Mouse (Mus musculus) hindbrain, embryonic 11.5 days (tissue): ENCODE measurements around the gene Mrgpre. TPM values are rescaled to one million over a fixed set of nuclear protein-coding genes. Genes with fewer than 3 reads are reported as not detected.

Source experiments
- ATAC-seq: fragments of 200-750 bp; cut with Nextera tagmentation; 2 replicates; pipeline ENCODE4 v1.8.0; 2017; ENCODE audit warnings: mild to moderate bottlenecking, moderate TSS enrichment, moderate library complexity; ENCODE audit not compliant: low FRiP score
- DNase-seq: peaks from one replicate; pipeline ENCODE4 v3.0.0-alpha.2; 2015; ENCODE audit warnings: low spot score
- H3K27ac ChIP-seq: fragments of 300-500 bp; sonication (generic); 2 replicates; pipeline ENCODE4 v1.5.1; 2014; ENCODE audit warnings: mild to moderate bottlenecking, low read depth, low read length
- H3K27me3 ChIP-seq: fragments of 300-500 bp; sonication (generic); 2 replicates; pipeline ENCODE4 v1.6.1; 2014; ENCODE audit warnings: mild to moderate bottlenecking, low read length, moderate library complexity, mixed read lengths; ENCODE audit not compliant: control insufficient read depth, insufficient read depth
- H3K36me3 ChIP-seq: fragments of 300-500 bp; sonication (generic); 2 replicates; pipeline ENCODE4 v1.6.1; 2014; ENCODE audit warnings: mild to moderate bottlenecking, low read length, moderate library complexity, mixed read lengths; ENCODE audit not compliant: control insufficient read depth, insufficient read depth
- H3K4me1 ChIP-seq: fragments of 300-500 bp; sonication (generic); replicated peaks from 2 replicates; pipeline ENCODE4 v1.6.1; 2014; ENCODE audit warnings: low read length, mixed read lengths; ENCODE audit not compliant: control insufficient read depth, insufficient read depth
- H3K4me2 ChIP-seq: fragments of 300-500 bp; sonication (generic); replicated peaks from 2 replicates; pipeline ENCODE4 v1.6.1; 2014; ENCODE audit warnings: mild to moderate bottlenecking, low read depth, low read length
- H3K4me3 ChIP-seq: fragments of 300-500 bp; sonication (generic); 2 replicates; pipeline ENCODE4 v1.5.1; 2014; ENCODE audit warnings: low read depth, low read length
- H3K9ac ChIP-seq: fragments of 300-500 bp; sonication (generic); 2 replicates; pipeline ENCODE4 v1.6.1; 2014; ENCODE audit warnings: low read depth, low read length
- H3K9me3 ChIP-seq: fragments of 300-500 bp; sonication (generic); 2 replicates; pipeline ENCODE4 v1.6.1; 2016; ENCODE audit warnings: low read length; ENCODE audit not compliant: control insufficient read depth
- WGBS: fragments of 180-500 bp; shearing (Covaris S2); extraction: QIAGEN DNeasy Blood & Tissue Kit; methylation state at CpG from one replicate; pipeline ENCODE4 v1.1.7; 2014; 5-methylcytosine and 5-hydroxymethylcytosine counted together
- polyA plus RNA-seq: library from polyadenylated mRNA; unstranded; fragments of >200 nt; fragmentation: Nextera tagmentation; extraction: Ambion mirVana; gene quantifications from 2 replicates; pipeline ENCODE4 v1.2.1, GENCODE M21; 2014

Mrgpre gene
- polyA plus RNA-seq, 1 experiment from 2014 or later, result 3.0 TPM

DNA sequence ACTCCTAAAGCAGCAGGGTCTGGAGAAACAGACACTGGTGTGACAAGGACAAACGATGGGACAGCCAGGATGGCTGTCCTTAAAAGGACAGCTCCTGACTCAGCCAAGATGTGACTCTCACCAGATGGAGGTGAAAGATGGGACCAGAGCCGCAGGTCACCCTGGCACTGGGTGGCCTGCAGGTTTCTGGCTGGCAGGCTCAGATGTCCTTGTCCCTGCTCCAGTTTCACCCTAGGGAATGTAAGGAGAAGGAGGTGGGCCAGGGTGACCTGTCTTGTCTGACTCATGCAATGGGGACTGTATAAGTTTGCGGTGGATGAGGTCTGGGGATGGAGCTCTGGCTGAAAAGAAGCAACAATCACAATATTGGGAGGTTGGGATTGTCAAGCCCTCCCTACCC lies 31.7 kb downstream of the Mrgpre start:
- Histone ChIP-seq H3K4me3 (no peak overlapping the region), H3K4me2 (no peak overlapping the region), H3K9me3 (no peaks in the 10 kb centered on the region), H3K4me1 (peaks cover 4% of the 10 kb centered on the region), H3K27ac (no peak overlapping the region), H3K27me3 (peaks cover 9% of the 10 kb centered on the region), H3K36me3 (no peaks in the 10 kb centered on the region), H3K9ac (no peak overlapping the region)
- WGBS, result 71% methylated on average over 3 of the region's 3 CpGs
- no peak for ATAC-seq
- no peak for DNase-seq

- Histone ChIP-seq H3K27me3 (peaks cover 8% of the 10 kb centered on the region), H3K4me1 (peaks cover 1% of the 10 kb centered on the region), H3K36me3 (no peaks in the 10 kb centered on the region), H3K9ac (no peak overlapping the region), H3K4me3 (no peak overlapping the region), H3K27ac (no peak overlapping the region), H3K4me2 (no peak overlapping the region), H3K9me3 (no peaks in the 10 kb centered on the region)
- WGBS, result 72% methylated on average over 4 of the region's 4 CpGs
- DNase-seq, result no peak
- no peak for ATAC-seq
Observed at GRCm38 (mm10) chr7:143752056-143752455, 32.2 kb downstream of the Mrgpre start.

DNA sequence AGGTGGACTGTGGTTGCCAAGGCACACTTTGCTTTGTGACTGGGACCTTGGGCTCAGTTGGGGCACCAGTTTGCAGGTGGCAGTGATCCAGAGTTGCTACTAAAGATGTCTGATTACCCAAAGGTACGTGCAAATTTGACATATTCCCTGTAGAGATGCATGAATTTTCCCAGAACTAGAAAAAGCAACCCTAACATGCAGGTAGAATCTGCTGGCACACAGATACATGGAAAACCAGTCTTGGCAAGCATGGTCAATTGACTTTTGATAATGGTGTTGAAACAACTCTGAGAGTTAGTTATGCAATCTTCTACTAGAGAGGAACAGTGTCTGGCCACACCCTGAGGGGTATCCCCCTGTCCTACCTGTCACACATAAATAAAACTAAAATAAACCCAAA lies 32.9 kb downstream of the Mrgpre start:
- H3K4me3 ChIP-seq, result no peak overlapping the region
- DNase-seq, result no peak
- H3K9ac ChIP-seq, result no peak overlapping the region
- ATAC-seq, result no peak
- 81% methylated on average over 1 of the region's 1 CpGs for WGBS
- no peaks in the 10 kb centered on the region; the same call in 1 of the 2 replicates for H3K4me1 ChIP-seq
- no peak overlapping the region for H3K4me2 ChIP-seq
- H3K9me3 ChIP-seq, result no peaks in the 10 kb centered on the region
- no peak overlapping the region for H3K27ac ChIP-seq
- H3K27me3 ChIP-seq, result peaks cover 8% of the 10 kb centered on the region
- H3K36me3 ChIP-seq, result no peaks in the 10 kb centered on the region

DNA sequence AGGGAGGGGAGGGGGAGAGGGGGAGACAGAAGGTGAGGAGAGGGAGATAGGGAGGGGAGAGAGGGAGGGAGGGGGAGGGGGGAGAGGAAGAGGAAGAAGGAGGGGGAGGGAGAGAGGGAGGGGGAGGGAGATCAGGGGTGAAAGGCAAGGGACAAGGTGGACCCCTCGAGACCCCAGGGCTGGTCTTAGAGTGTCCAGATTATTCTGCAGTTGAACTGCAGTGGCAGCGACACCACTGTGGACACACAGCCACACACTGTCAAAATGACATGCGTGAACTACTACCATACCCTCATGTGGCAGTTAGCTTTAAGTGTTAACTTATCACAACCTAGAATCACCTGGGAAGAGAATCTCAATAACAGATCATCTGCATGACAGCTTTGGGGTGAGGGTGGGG lies 35.3 kb downstream of the Mrgpre start:
- Histone ChIP-seq H3K4me3 (no peak overlapping the region), H3K36me3 (no peaks in the 10 kb centered on the region), H3K27me3 (no peaks in the 10 kb centered on the region), H3K4me2 (no peak overlapping the region), H3K27ac (no peak overlapping the region), H3K9me3 (no peaks in the 10 kb centered on the region), H3K9ac (no peak overlapping the region), H3K4me1 (no peaks in the 10 kb centered on the region)
- ATAC-seq, result no peak
- 79% methylated on average over 3 of the region's 3 CpGs for WGBS
- DNase-seq, result no peak

DNA sequence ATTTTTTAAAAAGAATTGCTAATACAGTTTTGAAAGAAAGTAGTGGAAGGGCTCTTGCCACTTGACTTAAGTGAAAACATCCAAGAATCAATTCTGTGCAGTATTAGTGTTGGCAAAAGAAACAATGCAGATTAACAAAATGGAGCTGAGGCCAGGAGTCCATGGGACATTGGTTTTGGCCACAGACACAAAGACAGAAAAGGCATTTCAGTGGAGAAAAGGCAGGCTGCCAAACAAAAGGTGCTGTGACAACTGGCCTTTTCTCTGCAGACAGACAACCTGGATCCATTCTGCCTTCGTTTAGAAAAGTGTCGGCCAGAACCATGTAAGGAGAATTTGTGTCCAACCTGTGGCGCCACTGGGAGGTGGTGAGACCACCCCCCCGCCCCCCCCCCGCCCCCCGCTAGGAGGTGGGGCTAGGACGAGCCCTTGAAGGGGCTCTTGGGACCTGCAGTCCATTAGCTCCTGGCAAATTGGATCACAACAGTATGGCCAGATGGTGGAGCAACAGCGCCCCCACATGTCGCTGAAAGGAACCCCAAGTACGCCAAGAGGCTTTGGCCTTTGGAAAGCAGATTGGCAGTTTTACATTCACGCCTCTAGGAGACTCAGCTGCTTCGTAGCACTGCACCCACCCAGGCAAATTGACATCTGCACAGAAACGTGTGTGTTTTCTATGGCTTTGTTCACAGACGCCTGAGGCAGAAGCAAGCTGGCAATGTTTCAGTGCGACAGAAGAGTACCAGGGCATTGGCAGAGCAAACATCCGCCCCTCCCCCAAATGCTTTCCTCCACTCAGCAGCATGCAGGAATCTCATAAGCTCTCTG lies 36.0 kb downstream of the Mrgpre start:
- peak overlapping the region; percentile 12; the same call in 1 of the 2 replicates for H3K4me3 ChIP-seq
- no peaks in the 10 kb centered on the region for H3K36me3 ChIP-seq
- peak; percentile 94 for DNase-seq
- no peaks in the 10 kb centered on the region for H3K9me3 ChIP-seq
- no peaks in the 10 kb centered on the region for H3K27me3 ChIP-seq
- WGBS, result 5% methylated on average over 16 of the region's 16 CpGs
- no peaks in the 10 kb centered on the region for H3K4me1 ChIP-seq
- no peak overlapping the region for H3K27ac ChIP-seq
- H3K4me2 ChIP-seq, result peak overlapping the region; percentile 25
- ATAC-seq, result peak; percentile 86
- 0 out of 2 replicates have a peak overlapping the region, but pooled peaks have one; percentile 19 for H3K9ac ChIP-seq

DNA sequence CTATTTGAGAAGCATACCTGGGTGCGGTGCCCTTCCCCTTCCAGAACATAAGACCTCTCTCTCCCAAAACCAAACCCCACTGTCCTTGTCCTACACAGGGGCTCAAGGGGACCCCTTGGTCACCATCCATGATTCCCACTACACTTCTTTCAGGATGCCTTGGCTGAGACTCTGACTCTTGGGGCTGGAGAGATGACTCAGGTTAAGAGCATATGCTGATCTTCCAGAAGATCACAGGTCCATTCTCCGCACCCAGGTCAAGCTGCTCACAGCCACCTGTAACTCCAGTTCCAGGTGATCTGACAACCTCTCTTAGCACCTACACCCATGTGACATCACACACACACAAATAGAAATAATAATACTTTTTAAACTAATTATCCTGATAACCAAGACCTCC lies 43.6 kb downstream of the Mrgpre start:
- no peak for DNase-seq
- Histone ChIP-seq H3K27me3 (no peaks in the 10 kb centered on the region), H3K9ac (peak overlapping the region; percentile 71; the same call in 1 of the 2 replicates), H3K27ac (no peak overlapping the region), H3K36me3 (no peaks in the 10 kb centered on the region), H3K4me2 (peak overlapping the region; percentile 58), H3K4me3 (peak overlapping the region; percentile 41), H3K4me1 (peaks cover 5% of the 10 kb centered on the region; the same call in 1 of the 2 replicates), H3K9me3 (no peaks in the 10 kb centered on the region)
- ATAC-seq, result 0 out of 2 replicates have a peak, but pooled peaks have one; percentile 12
- 26% methylated on average over 2 of the region's 2 CpGs for WGBS

DNA sequence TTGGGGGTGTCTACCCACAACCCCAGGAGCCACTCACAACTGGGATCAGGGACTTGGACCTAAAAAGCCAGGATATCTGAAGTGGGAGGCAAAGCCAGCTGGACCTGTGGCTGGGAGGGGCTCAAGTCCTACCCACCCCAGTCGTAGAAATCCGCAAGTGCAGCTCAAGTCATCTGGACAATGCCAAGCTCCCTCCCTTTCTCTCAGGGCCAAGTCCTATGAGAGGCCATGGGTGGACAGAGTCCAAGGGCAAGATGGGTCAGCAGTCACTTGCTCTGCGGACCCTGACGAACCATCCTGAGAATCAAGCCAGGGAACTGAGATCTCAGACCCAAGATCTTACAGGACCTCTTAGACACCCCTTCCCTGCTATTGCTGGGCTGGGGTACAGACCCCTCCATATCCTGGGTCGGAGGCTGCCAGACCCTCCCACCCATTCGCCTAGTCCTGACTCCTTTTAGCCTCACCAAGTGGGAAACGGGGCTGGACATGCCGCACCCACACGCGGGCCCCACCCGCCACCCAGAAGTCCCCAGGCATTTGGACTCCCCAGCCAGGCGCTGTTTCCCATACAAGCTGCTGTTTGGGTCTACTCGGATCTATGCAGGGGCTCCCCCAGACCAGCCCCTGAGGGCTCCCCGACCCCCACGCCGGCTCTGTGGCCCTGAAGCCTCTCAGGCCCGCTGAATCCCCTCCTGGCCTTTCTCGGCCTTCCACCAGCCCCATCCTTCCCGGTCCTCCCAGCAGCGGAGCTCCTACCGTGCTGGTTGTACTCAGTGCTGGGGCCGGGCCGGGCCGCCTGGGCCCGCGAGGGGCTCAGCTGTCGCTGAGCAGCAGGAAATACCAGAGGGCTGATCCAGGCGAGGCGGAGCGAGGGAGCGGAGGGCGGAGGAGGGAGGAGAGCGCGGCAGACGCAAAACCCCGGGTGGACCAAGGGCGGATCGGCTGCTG lies 44.5 kb downstream of the Mrgpre start:
- H3K9ac ChIP-seq, result peak overlapping the region; percentile 71
- 4% methylated on average over 37 of the region's 38 CpGs for WGBS

GRCm38 (mm10) chr7:143738601-143739006 lies 45.7 kb downstream of the Mrgpre start:
- Histone ChIP-seq H3K36me3 (no peaks in the 10 kb centered on the region), H3K4me1 (peaks cover 5% of the 10 kb centered on the region; the same call in 1 of the 2 replicates), H3K27ac (no peak overlapping the region), H3K4me3 (peak overlapping the region; percentile 41), H3K4me2 (peak overlapping the region; percentile 58), H3K9me3 (no peaks in the 10 kb centered on the region), H3K9ac (peak overlapping the region; percentile 71), H3K27me3 (no peaks in the 10 kb centered on the region)
- ATAC-seq (no peak), DNase-seq (peak; percentile 34)
- WGBS, result 45% methylated on average over 5 of the region's 5 CpGs

More for the DNA sequence above, 44.5 kb downstream of the Mrgpre start:
- ATAC-seq (peak; percentile 92), DNase-seq (peak; percentile 84)
- Histone ChIP-seq H3K27ac (no peak overlapping the region), H3K4me2 (peak overlapping the region; percentile 58), H3K4me1 (peaks cover 5% of the 10 kb centered on the region; the same call in 1 of the 2 replicates), H3K36me3 (no peaks in the 10 kb centered on the region), H3K4me3 (peak overlapping the region; percentile 41), H3K9me3 (no peaks in the 10 kb centered on the region), H3K27me3 (no peaks in the 10 kb centered on the region)
